Mouse (Mus musculus): ENCODE measurements around the gene Tmem110. TPM values are rescaled to one million over a fixed set of nuclear protein-coding genes. Genes with fewer than 3 reads are reported as not detected.

The Tmem110 gene
- polyA plus RNA-seq, 1 experiment from 2014 or later: 24.2 TPM

- Histone ChIP-seq H3K9me3 (ENCODE audit: control insufficient read depth, low read length) (no peaks in the 10 kb centered on the region), H3K4me1 (replicated peaks; ENCODE audit: control insufficient read depth, insufficient read depth, low read length) (no peaks in the 10 kb centered on the region), H3K4me3 (ENCODE audit: low read depth, low read length) (no peak overlapping the region), H3K36me3 (ENCODE audit: control insufficient read depth, insufficient read depth, low read length) (no peaks in the 10 kb centered on the region), H3K9ac (ENCODE audit: low read length) (no peak overlapping the region), H3K27me3 (ENCODE audit: control insufficient read depth, insufficient read depth, low read length) (no peaks in the 10 kb centered on the region), H3K4me2 (ENCODE audit: low read depth, low read length, severe bottlenecking) (no peak overlapping the region), H3K27ac (ENCODE audit: low read depth, low read length) (no peak overlapping the region)
- DNase-seq (ENCODE audit: low spot score) (no peak), ATAC-seq (replicated peaks; ENCODE audit: low FRiP score) (no peak)
- 70% methylated on average over 8 of the region's 8 CpGs for WGBS
These were observed 54.9 kb downstream of the Tmem110 start for GRCm38 (mm10) chr14:30880251-30880650.

GRCm38 (mm10) chr14:30880811-30881717 lies 55.7 kb downstream of the Tmem110 start:
- no peak overlapping the region for H3K4me2 ChIP-seq (ENCODE audit: low read depth, low read length, severe bottlenecking)
- ATAC-seq (replicated peaks; ENCODE audit: low FRiP score) (no peak), DNase-seq (ENCODE audit: low spot score) (no peak)
- H3K4me3 ChIP-seq (ENCODE audit: low read depth, low read length): no peak overlapping the region
- H3K36me3 ChIP-seq (ENCODE audit: control insufficient read depth, insufficient read depth, low read length): no peaks in the 10 kb centered on the region
- no peak overlapping the region for H3K27ac ChIP-seq (ENCODE audit: low read depth, low read length)
- H3K4me1 ChIP-seq (replicated peaks; ENCODE audit: control insufficient read depth, insufficient read depth, low read length): no peaks in the 10 kb centered on the region
- no peaks in the 10 kb centered on the region for H3K27me3 ChIP-seq (ENCODE audit: control insufficient read depth, insufficient read depth, low read length)
- 83% methylated on average over 17 of the region's 17 CpGs for WGBS
- H3K9ac ChIP-seq (ENCODE audit: low read length): no peak overlapping the region
- H3K9me3 ChIP-seq (ENCODE audit: control insufficient read depth, low read length): no peaks in the 10 kb centered on the region

DNA sequence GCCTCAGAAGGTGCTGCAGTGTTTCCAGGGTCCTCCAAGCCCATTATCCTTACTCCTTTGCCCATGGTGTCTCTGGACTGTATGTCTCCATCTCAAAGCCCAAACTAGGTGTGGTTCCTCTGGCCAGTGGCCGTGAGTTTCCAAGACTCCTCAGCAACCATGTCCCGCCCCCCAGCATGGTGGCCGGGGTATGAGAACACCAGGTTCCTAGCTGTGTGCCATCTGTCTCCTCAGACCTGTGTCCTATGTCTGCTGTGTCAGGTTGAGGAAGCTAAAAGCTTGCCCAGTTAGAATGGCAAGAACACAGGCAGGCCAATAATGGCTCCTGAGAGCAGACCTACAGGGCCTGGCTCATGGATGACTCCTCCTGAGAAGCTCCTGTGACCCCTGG lies 56.3 kb downstream of the Tmem110 start:
- no peaks in the 10 kb centered on the region for H3K36me3 ChIP-seq (ENCODE audit: control insufficient read depth, insufficient read depth, low read length)
- H3K27me3 ChIP-seq (ENCODE audit: control insufficient read depth, insufficient read depth, low read length): no peaks in the 10 kb centered on the region
- no peaks in the 10 kb centered on the region for H3K9me3 ChIP-seq (ENCODE audit: control insufficient read depth, low read length)
- DNase-seq (ENCODE audit: low spot score) (no peak), ATAC-seq (replicated peaks; ENCODE audit: low FRiP score) (no peak)
- no peaks in the 10 kb centered on the region for H3K4me1 ChIP-seq (replicated peaks; ENCODE audit: control insufficient read depth, insufficient read depth, low read length)
- H3K9ac ChIP-seq (ENCODE audit: low read length): no peak overlapping the region
- no peak overlapping the region for H3K4me2 ChIP-seq (ENCODE audit: low read depth, low read length, severe bottlenecking)
- no peak overlapping the region for H3K4me3 ChIP-seq (ENCODE audit: low read depth, low read length)
- H3K27ac ChIP-seq (ENCODE audit: low read depth, low read length): no peak overlapping the region
- 93% methylated on average over 3 of the region's 3 CpGs for WGBS

DNA sequence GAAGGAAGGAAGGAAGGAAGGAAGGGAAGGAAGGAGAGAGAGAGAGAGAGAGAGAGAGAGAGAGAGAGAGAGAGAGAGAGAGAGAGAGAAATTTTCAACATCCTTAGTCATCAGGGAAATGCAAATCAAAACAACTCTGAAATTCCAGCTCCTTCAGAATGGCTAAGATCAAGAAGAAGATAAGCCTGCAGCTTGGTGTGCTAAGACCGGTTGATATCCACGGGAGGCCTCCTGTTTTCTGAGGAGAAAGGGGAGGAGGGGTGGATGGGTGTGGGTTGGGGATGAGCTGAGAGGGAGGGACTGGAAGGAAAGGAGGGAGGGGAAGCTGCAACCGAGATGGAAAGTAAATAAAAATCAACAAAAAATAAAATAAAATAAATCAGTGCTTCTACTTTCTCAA lies 59.9 kb downstream of the Tmem110 start:
- no peak overlapping the region for H3K9ac ChIP-seq (ENCODE audit: low read length)
- H3K4me3 ChIP-seq (ENCODE audit: low read depth, low read length): no peak overlapping the region
- no peaks in the 10 kb centered on the region for H3K4me1 ChIP-seq (replicated peaks; ENCODE audit: control insufficient read depth, insufficient read depth, low read length)
- ATAC-seq (replicated peaks; ENCODE audit: low FRiP score) (no peak), DNase-seq (ENCODE audit: low spot score) (no peak)
- H3K36me3 ChIP-seq (ENCODE audit: control insufficient read depth, insufficient read depth, low read length): no peaks in the 10 kb centered on the region
- H3K27me3 ChIP-seq (ENCODE audit: control insufficient read depth, insufficient read depth, low read length): no peaks in the 10 kb centered on the region
- H3K9me3 ChIP-seq (ENCODE audit: control insufficient read depth, low read length): no peaks in the 10 kb centered on the region
- 26% methylated on average over 3 of the region's 3 CpGs for WGBS
- no peak overlapping the region for H3K4me2 ChIP-seq (ENCODE audit: low read depth, low read length, severe bottlenecking)
- H3K27ac ChIP-seq (ENCODE audit: low read depth, low read length): no peak overlapping the region

DNA sequence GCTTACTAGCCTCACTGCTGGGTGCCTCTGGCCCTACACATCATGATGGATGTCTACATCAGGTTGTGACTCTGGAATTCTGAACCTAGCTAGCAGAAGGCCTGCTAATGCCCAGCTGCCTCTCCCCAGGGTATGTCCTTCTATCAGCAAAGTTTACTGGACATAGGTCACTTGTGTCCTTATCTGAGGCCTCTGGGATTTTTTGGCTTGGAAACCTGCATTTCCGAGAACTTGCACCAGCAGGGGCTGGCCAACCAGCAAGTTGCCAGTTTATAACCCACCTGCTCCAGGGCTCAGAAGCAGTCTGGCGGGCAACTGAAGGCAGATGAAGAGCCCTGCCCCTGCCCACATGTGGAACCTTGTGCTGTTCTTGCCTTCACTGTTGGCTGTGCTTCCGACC lies 60.8 kb downstream of the Tmem110 start, which contains the start of gene Itih4:
Gene Itih4 (plus strand): TSS at position 273 of the 400 bp plus-strand sequence.
- WGBS: 84% methylated on average over 3 of the region's 3 CpGs
- Histone ChIP-seq H3K27ac (ENCODE audit: low read depth, low read length) (no peak within 1 kb of the TSS), H3K36me3 (ENCODE audit: control insufficient read depth, insufficient read depth, low read length) (no peaks in the 10 kb centered on the region), H3K27me3 (ENCODE audit: control insufficient read depth, insufficient read depth, low read length) (no peaks in the 10 kb centered on the region), H3K4me3 (ENCODE audit: low read depth, low read length) (no peak within 1 kb of the TSS), H3K4me1 (replicated peaks; ENCODE audit: control insufficient read depth, insufficient read depth, low read length) (no peaks in the 10 kb centered on the region), H3K4me2 (ENCODE audit: low read depth, low read length, severe bottlenecking) (no peak within 1 kb of the TSS), H3K9me3 (ENCODE audit: control insufficient read depth, low read length) (no peaks in the 10 kb centered on the region), H3K9ac (ENCODE audit: low read length) (no peak within 1 kb of the TSS)
- DNase-seq (ENCODE audit: low spot score) (no peak), ATAC-seq (replicated peaks; ENCODE audit: low FRiP score) (no peak)

DNA sequence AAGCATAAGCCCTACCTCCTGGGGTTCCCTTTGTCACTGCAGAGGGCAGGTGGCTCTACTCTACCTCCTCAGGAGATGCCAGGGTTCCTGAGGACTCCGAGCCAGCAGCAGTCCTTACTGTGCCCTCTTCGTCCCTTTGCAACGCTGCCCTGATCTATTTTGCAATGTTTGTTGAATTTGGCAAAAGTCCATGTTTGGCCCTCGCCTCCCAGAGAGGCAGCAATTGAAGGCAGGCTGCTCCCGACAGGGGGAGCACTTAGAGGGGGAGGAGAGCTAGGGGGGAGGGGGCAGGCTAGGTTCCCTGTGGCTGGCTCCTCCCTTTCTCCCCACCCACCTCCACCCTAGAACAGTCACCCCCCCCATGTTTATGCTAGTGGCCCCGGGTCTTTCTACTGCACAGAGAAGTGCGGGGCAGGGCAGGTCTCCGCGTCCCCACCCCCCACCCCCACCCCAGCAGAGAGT lies 62.9 kb downstream of the Tmem110 start:
- no peaks in the 10 kb centered on the region for H3K36me3 ChIP-seq (ENCODE audit: control insufficient read depth, insufficient read depth, low read length)
- no peaks in the 10 kb centered on the region for H3K27me3 ChIP-seq (ENCODE audit: control insufficient read depth, insufficient read depth, low read length)
- H3K9me3 ChIP-seq (ENCODE audit: control insufficient read depth, low read length): no peaks in the 10 kb centered on the region
- no peak for ATAC-seq (replicated peaks; ENCODE audit: low FRiP score)
- no peak overlapping the region; the same call in 1 of the 2 replicates for H3K9ac ChIP-seq (ENCODE audit: low read length)
- H3K4me3 ChIP-seq (ENCODE audit: low read depth, low read length): no peak overlapping the region
- H3K4me2 ChIP-seq (ENCODE audit: low read depth, low read length, severe bottlenecking): no peak overlapping the region
- DNase-seq (ENCODE audit: low spot score): no peak
- no peak overlapping the region for H3K27ac ChIP-seq (ENCODE audit: low read depth, low read length)
- H3K4me1 ChIP-seq (replicated peaks; ENCODE audit: control insufficient read depth, insufficient read depth, low read length): no peaks in the 10 kb centered on the region
- 22% methylated on average over 9 of the region's 9 CpGs for WGBS

GRCm38 (mm10) chr14:30899972-30900371 lies 74.6 kb downstream of the Tmem110 start:
- DNase-seq (ENCODE audit: low spot score): no peak
- Histone ChIP-seq H3K9ac (ENCODE audit: low read length) (no peak overlapping the region), H3K9me3 (ENCODE audit: control insufficient read depth, low read length) (0 out of 2 replicates have a peak, but pooled peaks cover 2% of the 10 kb centered on the region), H3K4me3 (ENCODE audit: low read depth, low read length) (no peak overlapping the region), H3K36me3 (ENCODE audit: control insufficient read depth, insufficient read depth, low read length) (no peaks in the 10 kb centered on the region), H3K27me3 (ENCODE audit: control insufficient read depth, insufficient read depth, low read length) (no peaks in the 10 kb centered on the region), H3K4me1 (replicated peaks; ENCODE audit: control insufficient read depth, insufficient read depth, low read length) (no peaks in the 10 kb centered on the region), H3K27ac (ENCODE audit: low read depth, low read length) (no peak overlapping the region), H3K4me2 (ENCODE audit: low read depth, low read length, severe bottlenecking) (no peak overlapping the region)
- 32% methylated on average over 3 of the region's 3 CpGs for WGBS
- no peak for ATAC-seq (replicated peaks; ENCODE audit: low FRiP score)

GRCm38 (mm10) chr14:30902628-30903027 lies 77.2 kb downstream of the Tmem110 start:
- Histone ChIP-seq H3K9ac (ENCODE audit: low read length) (no peak overlapping the region), H3K27me3 (ENCODE audit: control insufficient read depth, insufficient read depth, low read length) (no peaks in the 10 kb centered on the region), H3K4me3 (ENCODE audit: low read depth, low read length) (no peak overlapping the region), H3K27ac (ENCODE audit: low read depth, low read length) (no peak overlapping the region), H3K4me1 (replicated peaks; ENCODE audit: control insufficient read depth, insufficient read depth, low read length) (no peaks in the 10 kb centered on the region), H3K9me3 (ENCODE audit: control insufficient read depth, low read length) (0 out of 2 replicates have a peak, but pooled peaks cover 2% of the 10 kb centered on the region), H3K4me2 (ENCODE audit: low read depth, low read length, severe bottlenecking) (no peak overlapping the region), H3K36me3 (ENCODE audit: control insufficient read depth, insufficient read depth, low read length) (no peaks in the 10 kb centered on the region)
- ATAC-seq (replicated peaks; ENCODE audit: low FRiP score): no peak
- 93% methylated on average over 5 of the region's 5 CpGs for WGBS
- no peak for DNase-seq (ENCODE audit: low spot score)

- H3K4me3 ChIP-seq (ENCODE audit: low read depth, low read length): no peak overlapping the region
- H3K9ac ChIP-seq (ENCODE audit: low read length): no peak overlapping the region
- 0 out of 2 replicates have a peak, but pooled peaks cover 2% of the 10 kb centered on the region for H3K9me3 ChIP-seq (ENCODE audit: control insufficient read depth, low read length)
- DNase-seq (ENCODE audit: low spot score) (no peak), ATAC-seq (replicated peaks; ENCODE audit: low FRiP score) (no peak)
- H3K4me1 ChIP-seq (replicated peaks; ENCODE audit: control insufficient read depth, insufficient read depth, low read length): no peaks in the 10 kb centered on the region
- 76% methylated on average over 3 of the region's 3 CpGs for WGBS
- no peaks in the 10 kb centered on the region for H3K36me3 ChIP-seq (ENCODE audit: control insufficient read depth, insufficient read depth, low read length)
- H3K4me2 ChIP-seq (ENCODE audit: low read depth, low read length, severe bottlenecking): no peak overlapping the region
- H3K27ac ChIP-seq (ENCODE audit: low read depth, low read length): no peak overlapping the region
- no peaks in the 10 kb centered on the region for H3K27me3 ChIP-seq (ENCODE audit: control insufficient read depth, insufficient read depth, low read length)
These were observed 77.6 kb downstream of the Tmem110 start for GRCm38 (mm10) chr14:30903036-30903435.

All from forebrain, embryonic 11.5 days (tissue).